Mouse (Mus musculus) lung, adult 10 weeks (tissue): ENCODE data around the gene Ccl11. TPM values are rescaled to one million over a fixed set of nuclear protein-coding genes. Genes with fewer than 3 reads are reported as not detected.

Source experiments
- polyA plus RNA-seq: library from polyadenylated mRNA; stranded (reverse); fragments of 350-450 nt; fragmentation: Illumina TruSeq; extraction: RNeasy Lipid Tissue Mini Kit (QIAGEN cat#74804); gene quantifications from one replicate; pipeline ENCODE4 v1.2.3, GENCODE M21; 2014; ENCODE audit warnings: low read depth, low replicate concordance; ENCODE audit not compliant: insufficient read depth

Gene Ccl11
- 8.7 TPM for polyA plus RNA-seq

DNA sequence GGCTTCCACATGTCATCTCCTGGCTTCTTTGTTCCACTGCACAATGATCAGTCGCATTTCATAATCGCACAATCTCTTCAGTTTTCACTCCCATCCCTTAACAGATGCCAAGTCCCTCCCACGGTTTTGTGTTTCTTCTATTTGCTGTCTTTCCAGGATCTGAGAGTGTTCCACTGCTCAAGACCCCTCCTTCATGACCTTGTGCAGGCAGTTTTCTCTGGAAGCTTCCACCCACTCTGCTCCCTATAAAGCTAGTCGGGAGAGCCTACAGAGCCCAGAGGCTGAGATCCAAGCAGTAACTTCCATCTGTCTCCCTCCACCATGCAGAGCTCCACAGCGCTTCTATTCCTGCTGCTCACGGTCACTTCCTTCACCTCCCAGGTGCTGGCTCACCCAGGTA is at the start of gene Ccl11:
TSS of gene Ccl11 (plus strand) at position 178 of the 400 bp plus-strand sequence.

DNA sequence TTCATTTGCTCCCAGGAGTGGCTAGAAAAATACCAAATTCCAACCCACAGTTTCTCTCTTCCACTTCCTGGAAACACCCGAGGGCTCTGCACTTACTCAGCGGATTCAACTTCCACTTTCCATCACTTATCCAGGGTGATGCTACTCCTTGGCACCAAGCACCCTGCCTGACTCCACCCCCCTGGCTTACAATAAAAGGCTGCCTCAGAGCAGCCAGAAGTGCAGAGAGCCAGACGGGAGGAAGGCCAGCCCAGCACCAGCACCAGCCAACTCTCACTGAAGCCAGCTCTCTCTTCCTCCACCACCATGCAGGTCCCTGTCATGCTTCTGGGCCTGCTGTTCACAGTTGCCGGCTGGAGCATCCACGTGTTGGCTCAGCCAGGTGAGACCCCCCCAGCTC is 22.3 kb upstream of the Ccl11 start, which contains the start of gene Ccl2:
TSS of gene Ccl2 (plus strand) at position 216 of the 400 bp plus-strand sequence.

DNA sequence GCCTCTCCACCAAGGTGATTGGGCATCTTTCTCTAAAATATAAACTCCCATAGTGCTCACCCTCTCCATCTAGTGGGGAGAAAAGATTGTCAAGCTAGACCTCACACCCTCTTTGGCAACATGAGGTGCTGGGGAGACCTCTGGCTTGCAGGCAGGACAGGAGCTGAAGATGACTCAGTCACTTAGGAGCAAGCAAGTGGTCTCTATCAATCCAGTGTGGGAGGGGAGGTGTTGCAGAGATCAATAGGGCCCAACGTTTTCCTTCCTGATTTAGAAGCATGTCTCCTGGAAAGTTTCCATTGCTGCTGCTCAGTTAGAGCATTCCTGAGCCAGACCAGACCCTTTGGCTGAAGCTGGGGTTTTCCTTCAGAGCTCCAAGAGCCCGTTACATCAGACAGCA is 19.1 kb upstream of the Ccl11 start, which contains the start of gene Gm17268:
TSS of gene Gm17268 (minus strand) at position 28 of the 400 bp plus-strand sequence.

DNA sequence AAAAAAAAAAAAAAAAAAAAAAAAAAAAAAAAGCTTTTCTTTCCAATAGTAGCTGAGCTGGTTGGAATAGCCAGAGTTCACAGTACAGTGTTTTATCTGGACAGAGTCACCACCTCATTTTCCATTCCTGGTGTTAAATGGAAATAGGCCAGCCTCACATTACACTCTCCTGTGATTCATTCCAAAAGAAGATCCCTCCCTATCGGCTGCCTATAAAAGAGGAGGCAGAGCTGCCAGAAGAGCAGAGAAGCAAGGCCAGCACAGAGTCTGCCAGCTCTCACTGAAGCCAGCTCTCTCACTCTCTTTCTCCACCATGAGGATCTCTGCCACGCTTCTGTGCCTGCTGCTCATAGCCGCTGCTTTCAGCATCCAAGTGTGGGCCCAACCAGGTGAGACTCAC is 12.2 kb upstream of the Ccl11 start, which contains the start of gene Ccl7:
TSS of gene Ccl7 (plus strand) at position 242 of the 400 bp plus-strand sequence.

DNA sequence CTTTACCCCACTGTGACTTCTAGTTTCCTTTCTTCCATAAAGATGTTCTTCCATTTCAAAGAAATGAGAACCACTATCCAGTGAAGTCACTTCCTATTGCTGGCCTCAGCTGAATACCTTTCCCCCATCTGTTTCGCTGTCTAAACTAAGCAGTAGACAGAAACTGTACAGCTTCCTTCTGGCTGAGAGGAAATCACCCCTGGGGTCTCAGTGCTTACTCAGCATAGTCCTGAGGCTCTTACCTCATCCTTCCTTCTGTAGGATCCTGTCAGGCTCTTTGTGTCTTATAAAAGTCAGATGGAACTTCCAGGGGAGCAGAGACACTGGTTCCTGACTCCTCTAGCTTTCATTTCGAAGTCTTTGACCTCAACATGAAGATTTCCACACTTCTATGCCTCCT is 43.9 kb downstream of the Ccl11 start, which contains the start of gene Ccl12:
TSS of gene Ccl12 (plus strand) at position 317 of the 400 bp plus-strand sequence.

Other genes with a start within 250 kb of the Ccl11 start
- gene 5530401A14Rik, start 197.2 kb upstream of the Ccl11 start, polyA plus RNA-seq: not detected
- gene Asic2, start 89.4 kb upstream of the Ccl11 start, polyA plus RNA-seq: not detected
- gene Ccl2, start 22.3 kb upstream of the Ccl11 start, polyA plus RNA-seq: 3.0 TPM
- gene Gm17268, start 19.3 kb upstream of the Ccl11 start, polyA plus RNA-seq: not detected
- 1.8 TPM for gene Ccl7, start 12.1 kb upstream of the Ccl11 start, polyA plus RNA-seq
- 4.0 TPM for gene Ccl12, start 44.0 kb downstream of the Ccl11 start, polyA plus RNA-seq
- 16.2 TPM for gene Ccl8, start 57.4 kb downstream of the Ccl11 start, polyA plus RNA-seq
- gene Ccl1, start 247.9 kb downstream of the Ccl11 start, polyA plus RNA-seq: not detected